Mouse (Mus musculus) midbrain, postnatal 0 days (tissue): ENCODE measurements around the gene Fiz1. TPM values are rescaled to one million over a fixed set of nuclear protein-coding genes. Genes with fewer than 3 reads are reported as not detected.

Experiments
- ATAC-seq: fragments of 200-750 bp; cut with Nextera tagmentation; 2 replicates; pipeline ENCODE4 v1.8.0; 2017; ENCODE audit warnings: moderate number of reproducible peaks, mild to moderate bottlenecking, moderate TSS enrichment, moderate library complexity; ENCODE audit not compliant: low FRiP score
- DNase-seq: peaks from one replicate; pipeline ENCODE4 v3.0.0-alpha.2; 2015; ENCODE audit warnings: low spot score
- H3K27ac ChIP-seq: fragments of 300-500 bp; sonication (generic); 2 replicates; pipeline ENCODE4 v1.5.1; 2014; ENCODE audit warnings: low read depth, mild to moderate bottlenecking, low read length, mixed read lengths
- H3K27me3 ChIP-seq: fragments of 300-500 bp; sonication (generic); 2 replicates; pipeline ENCODE4 v1.6.1; 2014; ENCODE audit warnings: low read length, control low read depth, mixed read lengths; ENCODE audit not compliant: insufficient read depth
- H3K36me3 ChIP-seq: fragments of 300-500 bp; sonication (generic); 2 replicates; pipeline ENCODE4 v1.6.1; 2014; ENCODE audit warnings: low read length, control low read depth, mixed read lengths; ENCODE audit not compliant: insufficient read depth
- H3K4me1 ChIP-seq: fragments of 300-500 bp; sonication (generic); 2 replicates; pipeline ENCODE4 v1.6.1; 2014; ENCODE audit warnings: mild to moderate bottlenecking, control low read depth, antibody characterized with exemption, low read length, mixed read lengths; ENCODE audit not compliant: insufficient read depth
- H3K4me2 ChIP-seq: fragments of 300-500 bp; sonication (generic); 2 replicates; pipeline ENCODE4 v1.6.1; 2014; ENCODE audit warnings: low read depth, mild to moderate bottlenecking, low read length, mixed read lengths; ENCODE audit not compliant: poor library complexity, severe bottlenecking
- H3K4me3 ChIP-seq: fragments of 300-500 bp; sonication (generic); 2 replicates; pipeline ENCODE4 v1.5.1; 2014; ENCODE audit warnings: low read depth, mild to moderate bottlenecking, low read length, moderate library complexity
- H3K9ac ChIP-seq: fragments of 300-500 bp; sonication (generic); replicated peaks from 2 replicates; pipeline ENCODE4 v1.6.1; 2014; ENCODE audit warnings: mild to moderate bottlenecking, low read length, moderate library complexity, mixed read lengths; ENCODE audit not compliant: poor library complexity, severe bottlenecking
- H3K9me3 ChIP-seq: fragments of 300-500 bp; sonication (generic); 2 replicates; pipeline ENCODE4 v1.6.1; 2016; ENCODE audit warnings: low read length, control low read depth
- CTCF ChIP-seq: IDR thresholded peaks from 2 replicates; pipeline ENCODE4 v1.5.1; 2016; ENCODE audit warnings: antibody characterized with exemption, mild to moderate bottlenecking
- WGBS: fragments of 180-500 bp; shearing (Covaris S2); extraction: QIAGEN DNeasy Blood & Tissue Kit; methylation state at CpG from one replicate; pipeline ENCODE4 v1.1.7; 2014; 5-methylcytosine and 5-hydroxymethylcytosine counted together
- polyA plus RNA-seq: library from polyadenylated mRNA; unstranded; fragments of >200 nt; fragmentation: Nextera tagmentation; extraction: Ambion mirVana; gene quantifications from 2 replicates; pipeline ENCODE4 v1.2.1, GENCODE M21; 2015
- total RNA-seq: library from RNA; depleted of rRNA; stranded (reverse); fragments of >200 nt; gene quantifications from 2 replicates; pipeline ENCODE4 v1.2.3, GENCODE M21; 2014

The Fiz1 gene
- total and polyA plus RNA-seq, 2 experiments from 2014 or later, result 25.7 to 36.1 TPM

- no peaks in the 10 kb centered on the region for H3K9me3 ChIP-seq
- no peaks in the 10 kb centered on the region for H3K27me3 ChIP-seq
- DNase-seq (no peak), ATAC-seq (no peak)
- H3K27ac ChIP-seq, result no peak overlapping the region
- TF ChIP-seq CTCF, result peak; percentile 40
- WGBS, result 72% methylated on average over 2 of the region's 2 CpGs
- H3K4me3 ChIP-seq, result no peak overlapping the region
- H3K9ac ChIP-seq, result no peak overlapping the region
- H3K4me2 ChIP-seq, result no peak overlapping the region
- peaks cover 3% of the 10 kb centered on the region; the same call in 1 of the 2 replicates for H3K4me1 ChIP-seq
- H3K36me3 ChIP-seq, result no peaks in the 10 kb centered on the region
Measured at GRCm38 (mm10) chr7:5046112-5046511, 31.6 kb upstream of the Fiz1 start.

DNA sequence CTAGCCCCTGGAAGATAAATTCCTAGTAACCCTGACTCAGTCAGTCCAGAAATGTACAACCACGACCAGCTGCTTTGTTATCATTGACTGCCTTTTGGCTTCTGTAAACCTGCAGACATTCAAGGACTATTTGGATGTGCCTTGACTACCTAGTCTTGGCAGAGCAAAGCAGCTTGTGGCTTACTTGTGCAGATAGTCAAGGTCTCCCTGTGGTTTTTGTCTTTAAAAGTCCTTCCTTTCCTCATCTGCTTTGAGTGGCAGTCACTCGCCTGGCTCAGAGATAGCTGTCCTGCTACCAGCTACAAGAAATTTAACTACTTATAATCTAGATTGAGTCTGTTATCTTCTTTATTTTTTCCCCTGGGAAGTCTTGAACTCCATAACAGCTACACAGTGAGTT lies 30.5 kb upstream of the Fiz1 start:
- no peaks in the 10 kb centered on the region for H3K27me3 ChIP-seq
- H3K4me1 ChIP-seq, result no peaks in the 10 kb centered on the region
- H3K9ac ChIP-seq, result no peak overlapping the region
- H3K36me3 ChIP-seq, result no peaks in the 10 kb centered on the region
- no peak for TF ChIP-seq CTCF
- H3K27ac ChIP-seq, result no peak overlapping the region
- H3K4me2 ChIP-seq, result no peak overlapping the region
- H3K4me3 ChIP-seq, result no peak overlapping the region
- 87% methylated on average over 2 of the region's 2 CpGs for WGBS
- no peaks in the 10 kb centered on the region for H3K9me3 ChIP-seq
- DNase-seq (no peak), ATAC-seq (no peak)

DNA sequence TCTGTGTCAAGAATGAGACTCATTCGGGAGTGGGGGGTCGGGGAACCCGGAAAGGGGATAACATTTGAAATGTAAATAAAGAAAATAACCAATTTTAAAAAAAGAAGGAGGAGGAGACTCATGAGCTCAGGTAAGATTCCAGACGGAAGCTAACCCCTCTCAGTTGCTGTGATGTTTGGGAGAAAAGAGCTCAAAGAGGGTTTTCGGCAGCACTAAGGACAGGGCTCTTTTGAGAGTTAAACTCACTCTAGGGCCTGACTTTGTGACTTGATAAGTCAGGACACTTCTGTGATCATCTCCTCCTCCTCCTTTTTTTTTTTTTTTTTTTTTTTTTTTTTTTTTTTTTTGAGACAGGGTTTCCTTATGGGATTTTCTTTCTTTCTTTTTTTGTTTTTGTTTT lies 24.4 kb upstream of the Fiz1 start:
- WGBS, result 28% methylated on average over 5 of the region's 5 CpGs
- DNase-seq, result no peak
- H3K36me3 ChIP-seq, result peaks cover 14% of the 10 kb centered on the region

GRCm38 (mm10) chr7:5038109-5038732 lies 23.7 kb upstream of the Fiz1 start, which contains the start of gene Zfp784:
Zfp784 (minus strand) TSS chr7:5038446.
- H3K4me3 ChIP-seq, result peak within 1 kb of the TSS; percentile 59
- ATAC-seq, result peak; percentile 95
- H3K27ac ChIP-seq, result peak within 1 kb of the TSS; percentile 94
- under 1% methylated on average over 46 of the region's 48 CpGs for WGBS
- peaks cover 6% of the 10 kb centered on the region; the same call in 1 of the 2 replicates for H3K4me1 ChIP-seq
- H3K9me3 ChIP-seq, result no peaks in the 10 kb centered on the region
- peak within 1 kb of the TSS; percentile 92 for H3K9ac ChIP-seq
- peak within 1 kb of the TSS; percentile 59 for H3K4me2 ChIP-seq
- TF ChIP-seq CTCF, result peak; percentile 8; the same call in 1 of the 2 replicates
- peaks cover 21% of the 10 kb centered on the region for H3K36me3 ChIP-seq
- no peaks in the 10 kb centered on the region for H3K27me3 ChIP-seq
- peak; percentile 93 for DNase-seq

More for the DNA sequence above, 24.4 kb upstream of the Fiz1 start:
- TF ChIP-seq CTCF, result no peak
- H3K4me1 ChIP-seq, result peaks cover 6% of the 10 kb centered on the region; the same call in 1 of the 2 replicates
- no peaks in the 10 kb centered on the region for H3K27me3 ChIP-seq
- ATAC-seq, result no peak
- no peaks in the 10 kb centered on the region for H3K9me3 ChIP-seq
- H3K4me2 ChIP-seq, result peak overlapping the region; percentile 59
- peak overlapping the region; percentile 92 for H3K9ac ChIP-seq
- H3K4me3 ChIP-seq, result peak overlapping the region; percentile 59
- H3K27ac ChIP-seq, result peak overlapping the region; percentile 94

DNA sequence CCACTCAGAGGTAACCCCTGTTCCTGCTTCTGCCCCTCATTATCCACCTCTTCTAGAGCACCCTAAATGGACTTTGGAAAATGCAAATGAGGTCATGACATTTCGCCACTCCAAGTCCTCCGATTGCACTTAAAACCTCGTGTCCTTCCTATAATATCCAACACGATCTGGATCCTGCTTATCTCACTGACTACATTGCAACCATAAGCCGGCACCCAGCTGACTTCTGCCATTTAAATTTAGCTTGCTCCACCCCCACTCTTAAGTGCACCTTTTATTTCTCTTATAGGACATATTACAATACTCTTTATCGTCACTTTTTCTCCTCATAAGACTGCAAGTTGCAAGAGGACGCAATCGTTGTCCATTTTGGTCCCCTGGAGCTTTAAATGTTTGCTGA lies 23.0 kb upstream of the Fiz1 start:
- H3K9ac ChIP-seq, result peak overlapping the region; percentile 92; the same call in 1 of the 2 replicates
- H3K27ac ChIP-seq, result peak overlapping the region; percentile 94
- 78% methylated on average over 8 of the region's 8 CpGs for WGBS
- peak overlapping the region; percentile 59 for H3K4me2 ChIP-seq
- no peak for DNase-seq
- peaks cover 6% of the 10 kb centered on the region; the same call in 1 of the 2 replicates for H3K4me1 ChIP-seq
- H3K27me3 ChIP-seq, result no peaks in the 10 kb centered on the region
- H3K9me3 ChIP-seq, result no peaks in the 10 kb centered on the region
- TF ChIP-seq CTCF, result no peak
- peaks cover 27% of the 10 kb centered on the region for H3K36me3 ChIP-seq
- H3K4me3 ChIP-seq, result peak overlapping the region; percentile 59
- no peak for ATAC-seq

DNA sequence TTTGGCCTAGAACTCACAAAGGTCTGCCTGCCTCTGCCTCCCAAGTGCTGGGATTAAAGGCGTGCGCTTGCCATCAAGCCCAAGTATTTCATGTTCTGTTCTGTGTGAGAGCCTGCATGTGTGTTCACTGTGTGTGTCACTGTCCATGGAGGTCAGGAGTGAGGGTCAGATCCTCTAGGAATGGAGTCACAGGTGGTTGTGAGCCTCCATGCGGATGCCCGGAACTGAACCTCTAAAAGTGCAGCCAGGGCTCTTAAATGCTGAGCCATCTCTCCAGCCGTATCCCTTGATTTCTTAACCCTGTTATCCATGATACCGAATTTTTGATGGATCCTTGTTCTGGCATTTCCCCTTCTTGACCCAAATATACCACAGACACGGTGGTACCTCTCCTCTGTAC lies 22.5 kb upstream of the Fiz1 start:
- DNase-seq (no peak), ATAC-seq (no peak)
- peaks cover 31% of the 10 kb centered on the region for H3K36me3 ChIP-seq
- no peaks in the 10 kb centered on the region for H3K27me3 ChIP-seq
- TF ChIP-seq CTCF, result no peak
- no peak overlapping the region for H3K27ac ChIP-seq
- H3K9me3 ChIP-seq, result no peaks in the 10 kb centered on the region
- no peak overlapping the region for H3K4me2 ChIP-seq
- WGBS, result 94% methylated on average over 7 of the region's 7 CpGs
- no peak overlapping the region for H3K4me3 ChIP-seq
- H3K4me1 ChIP-seq, result peaks cover 6% of the 10 kb centered on the region; the same call in 1 of the 2 replicates
- H3K9ac ChIP-seq, result no peak overlapping the region
